Mouse (Mus musculus) gonadal fat pad, adult 2 months (tissue): ENCODE results near the gene Sytl3. TPM values are rescaled to one million over a fixed set of nuclear protein-coding genes. Genes with fewer than 3 reads are reported as not detected.
"Not testable (repeated sequence)": the region's sequence is repeated elsewhere in the genome, so short reads cannot be mapped to it uniquely, and the experiment has no call there.

ENCODE experiments used
- DNase-seq: peaks from one replicate; pipeline ENCODE4 v3.0.0-alpha.2; 2012; ENCODE audit warnings: low read depth
- polyA plus RNA-seq: library from polyadenylated mRNA; depleted of rRNA; stranded (reverse); fragments of >200 nt; gene quantifications from 2 replicates; pipeline ENCODE4 v1.2.3, GENCODE M21; 2012

The Sytl3 gene
- polyA plus RNA-seq, 1 experiment: 4.4 TPM

DNA sequence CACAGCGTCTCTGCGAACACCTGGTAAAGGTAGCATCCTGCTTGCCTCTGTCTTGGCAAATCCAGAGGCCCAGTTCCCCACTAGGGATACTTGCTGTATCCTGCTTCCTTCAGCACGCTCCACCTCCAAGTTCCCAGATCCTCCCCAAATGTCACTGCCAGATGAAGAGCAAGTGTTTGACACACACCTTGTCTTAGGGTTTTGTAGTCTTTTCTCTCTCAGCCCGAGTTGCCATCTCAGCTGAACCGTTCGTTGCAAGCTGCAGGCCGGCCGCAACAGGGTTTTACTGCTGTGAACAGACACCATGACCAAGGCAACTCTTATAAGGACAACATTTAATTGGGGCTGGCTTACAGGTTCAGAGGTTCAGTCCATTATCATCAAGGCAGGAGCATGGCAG, 12.1 kb upstream of the Sytl3 start:
- DNase-seq: not testable (repeated sequence)

DNA sequence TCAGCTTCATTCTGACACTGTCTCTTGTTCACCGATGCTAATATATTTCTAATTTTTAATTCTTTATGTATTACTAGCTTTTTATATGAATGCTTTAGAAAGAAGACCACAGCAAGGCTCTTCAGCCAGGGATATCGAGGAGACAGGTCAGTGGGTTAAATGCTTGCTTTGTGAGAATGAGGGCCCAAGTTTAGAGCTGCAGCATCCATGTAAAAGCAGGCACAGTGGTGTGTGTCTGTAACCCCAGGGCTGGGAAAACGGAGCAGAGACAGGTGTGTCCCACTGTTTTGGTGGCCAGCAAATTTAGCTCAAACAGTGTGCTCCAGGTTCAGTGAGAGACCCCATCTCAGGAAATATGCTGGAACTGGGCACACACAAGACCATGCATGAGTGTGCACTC, 11.4 kb upstream of the Sytl3 start:
- DNase-seq: not testable (repeated sequence)

DNA sequence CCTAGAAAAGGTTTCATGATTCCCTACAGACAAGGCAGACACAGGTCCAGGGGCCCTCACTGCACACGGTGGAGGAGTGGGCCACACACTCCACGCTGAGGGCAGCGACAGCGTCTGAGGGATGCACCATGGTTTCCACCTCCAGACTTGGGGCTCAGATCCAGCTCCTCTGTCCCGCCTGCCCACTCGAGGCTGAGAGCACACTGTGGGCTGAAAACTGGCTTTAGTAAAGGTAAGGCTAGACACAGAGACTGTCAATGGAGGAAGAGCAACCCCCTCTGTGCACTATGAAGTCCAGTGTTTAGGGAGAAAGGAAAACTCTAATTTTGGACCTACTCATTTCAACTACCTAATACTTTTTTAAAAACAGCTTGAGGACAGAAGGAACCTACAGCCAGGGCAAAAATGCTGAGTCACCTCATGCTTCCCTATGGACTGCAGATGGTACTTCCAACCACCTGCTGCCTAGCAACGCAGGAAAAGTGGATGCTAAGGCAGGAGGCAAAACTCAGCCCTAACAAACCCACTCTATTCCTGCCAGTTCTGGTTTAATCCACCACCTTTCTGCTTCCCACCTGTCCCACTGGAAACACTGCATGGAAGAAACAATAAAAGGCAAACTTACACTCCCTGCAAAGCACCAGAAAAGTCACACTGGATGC, 7.9 kb upstream of the Sytl3 start:
- DNase-seq: not testable (repeated sequence)

DNA sequence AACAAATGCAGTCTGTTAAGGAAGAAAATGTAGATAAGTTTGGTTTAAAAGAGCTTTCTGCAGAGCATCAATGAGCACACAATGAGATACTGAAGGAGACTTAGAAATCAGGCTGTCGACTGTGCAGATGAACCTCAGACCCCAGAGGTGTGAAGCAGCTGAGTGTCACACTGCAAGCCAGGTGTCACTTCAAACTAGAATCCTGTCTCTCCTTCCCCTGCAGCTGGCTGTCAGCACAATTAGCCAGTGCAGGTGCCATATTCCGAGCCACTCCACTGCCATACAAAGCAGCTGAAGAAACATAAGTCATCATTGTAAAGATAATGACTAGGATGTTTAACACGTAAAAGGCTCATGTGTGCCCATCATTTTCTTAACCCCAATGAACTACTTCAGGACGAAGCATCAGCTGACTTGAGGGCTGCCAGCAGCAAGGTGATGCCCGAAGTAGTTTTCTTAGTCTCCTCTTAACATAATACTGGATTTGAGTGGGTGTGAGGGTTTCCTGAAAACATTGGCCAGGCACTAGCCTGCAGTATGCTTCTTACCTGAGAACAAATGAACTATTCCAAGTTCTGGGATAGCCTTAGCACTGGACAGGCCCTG, 5.4 kb upstream of the Sytl3 start:
- not testable (repeated sequence) for DNase-seq

DNA sequence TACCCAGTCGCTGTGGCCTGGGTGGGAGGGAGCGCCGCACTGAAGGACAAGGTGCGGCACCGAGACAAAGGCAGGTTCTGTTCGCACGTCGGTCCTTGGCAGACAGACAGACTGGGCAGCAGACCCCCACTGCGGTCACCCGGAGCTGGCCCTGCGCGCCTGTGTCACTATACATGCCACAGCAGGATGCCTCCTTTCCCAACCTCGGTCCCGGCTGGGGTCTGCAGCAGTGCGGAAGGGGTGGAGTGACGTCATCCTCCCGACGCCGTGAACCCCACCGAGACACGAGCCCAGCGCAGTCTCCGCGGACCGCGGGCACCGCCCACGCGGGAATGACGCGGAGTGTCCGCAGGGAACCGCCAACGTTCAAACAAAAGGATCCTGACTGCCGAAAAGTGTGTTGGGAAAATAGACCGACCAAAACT, 3.8 kb upstream of the Sytl3 start:
- DNase-seq: not testable (repeated sequence)

DNA sequence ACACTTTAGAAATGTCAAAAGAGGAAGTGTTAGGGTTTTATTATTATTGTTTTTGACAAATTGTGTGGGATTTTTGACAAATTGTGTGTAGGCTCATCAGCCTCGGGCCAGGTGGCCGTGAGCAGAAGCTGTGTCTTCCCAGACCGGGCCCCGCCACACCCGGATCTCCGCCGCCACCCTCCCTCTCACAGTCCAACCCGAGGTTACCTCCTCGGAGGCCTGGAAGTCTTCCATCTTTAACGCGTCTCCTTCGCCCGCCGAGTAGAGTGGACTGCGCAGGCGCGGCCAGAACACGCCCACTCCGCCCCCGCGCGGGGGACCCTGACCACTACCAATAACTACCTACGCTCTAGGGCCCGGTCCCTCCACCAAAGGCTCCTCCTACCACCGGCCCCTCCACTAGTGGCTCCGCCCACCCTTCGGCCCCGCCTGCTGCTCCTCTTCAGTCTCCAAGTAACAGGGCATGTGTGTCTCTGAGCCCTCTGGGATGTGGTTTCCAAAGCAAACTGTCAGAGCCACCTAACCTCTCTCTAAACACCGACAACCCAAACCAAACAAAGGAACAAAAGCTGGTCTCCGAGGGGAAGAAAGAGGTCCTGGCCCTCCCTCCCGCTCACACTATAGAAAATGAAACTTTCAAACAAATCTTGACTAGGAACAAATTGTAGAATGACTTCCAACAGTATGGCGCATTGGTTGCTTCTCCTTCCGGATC, 3.2 kb upstream of the Sytl3 start, which contains the start of gene Dynlt1f:
Gene Dynlt1f (minus strand): TSS at position 334 of the 715 bp plus-strand sequence.
- DNase-seq: not testable (repeated sequence)

DNA sequence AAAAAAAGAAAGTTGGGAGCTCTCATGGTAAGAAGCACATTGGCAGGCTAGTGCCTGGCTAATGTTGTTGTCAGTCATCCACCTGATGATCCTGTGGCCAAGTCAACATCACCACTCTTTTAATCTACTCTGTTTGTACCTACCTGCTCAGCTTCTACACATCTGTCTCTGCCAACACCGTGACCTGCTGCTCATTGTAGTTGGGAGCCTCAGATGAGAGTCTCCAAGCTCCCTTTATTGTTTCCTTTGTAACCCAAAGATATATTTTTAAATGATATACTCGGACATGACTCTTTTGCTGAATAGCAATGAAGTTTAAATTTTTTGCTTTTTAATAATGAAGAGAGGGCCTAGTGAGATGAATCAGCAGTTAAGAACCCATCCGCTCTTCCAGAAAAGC, 2.4 kb upstream of the Sytl3 start:
- DNase-seq: not testable (repeated sequence)

DNA sequence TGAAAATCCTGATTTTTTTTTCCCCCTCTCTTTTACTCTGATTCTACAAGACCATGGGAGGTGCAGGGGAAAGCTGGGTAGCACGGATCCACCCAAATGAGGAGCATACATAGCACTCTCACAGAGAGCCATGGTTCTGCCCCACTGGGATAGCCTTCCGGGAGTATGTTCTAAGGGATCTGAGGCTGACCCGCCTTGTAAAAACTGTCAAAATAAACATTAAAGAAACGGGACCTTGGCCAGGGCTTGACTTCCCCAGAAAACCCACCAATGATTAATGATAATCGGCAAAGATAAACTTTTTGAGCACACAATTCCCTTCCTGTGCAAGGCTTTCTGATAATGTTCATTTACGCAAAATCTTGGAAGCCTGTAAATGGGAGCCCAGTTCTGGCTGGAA, 1.7 kb downstream of the Sytl3 start:
- not testable (repeated sequence) for DNase-seq

DNA sequence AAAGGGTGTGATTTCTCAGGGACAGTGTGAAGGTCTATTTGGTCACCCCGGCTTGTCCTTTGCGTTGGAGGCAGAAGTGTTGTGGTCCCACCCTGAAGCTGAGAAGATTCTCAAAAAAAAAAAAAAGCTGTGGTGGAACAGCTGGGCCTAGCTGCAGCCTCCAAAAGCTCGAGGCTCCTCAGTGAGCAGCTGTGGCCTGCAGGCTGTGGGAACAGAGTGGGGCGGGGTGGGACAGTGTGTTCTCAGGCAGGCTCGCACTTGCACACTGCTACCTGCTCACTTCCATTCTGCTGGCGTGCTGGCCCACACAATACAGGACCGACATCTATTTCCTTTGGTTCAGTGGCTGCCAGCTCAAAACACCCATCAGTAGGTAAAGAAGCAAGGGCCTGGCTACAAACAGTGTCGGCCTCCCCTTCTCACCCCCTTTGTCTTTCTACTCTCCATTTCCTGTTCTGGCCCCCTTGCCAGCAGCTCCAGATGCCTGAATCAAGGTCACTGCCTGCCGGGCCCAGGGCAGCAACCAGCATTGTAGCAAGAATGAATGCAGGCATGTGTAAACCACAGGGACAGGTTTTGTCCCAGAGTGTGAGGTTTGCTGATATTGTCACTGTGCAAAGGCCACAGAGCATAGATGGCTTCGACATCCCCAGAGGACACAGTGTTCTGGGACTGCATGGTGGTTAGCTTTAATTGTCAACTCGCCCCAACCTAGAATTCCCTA, 2.4 kb downstream of the Sytl3 start:
- DNase-seq: not testable (repeated sequence)

DNA sequence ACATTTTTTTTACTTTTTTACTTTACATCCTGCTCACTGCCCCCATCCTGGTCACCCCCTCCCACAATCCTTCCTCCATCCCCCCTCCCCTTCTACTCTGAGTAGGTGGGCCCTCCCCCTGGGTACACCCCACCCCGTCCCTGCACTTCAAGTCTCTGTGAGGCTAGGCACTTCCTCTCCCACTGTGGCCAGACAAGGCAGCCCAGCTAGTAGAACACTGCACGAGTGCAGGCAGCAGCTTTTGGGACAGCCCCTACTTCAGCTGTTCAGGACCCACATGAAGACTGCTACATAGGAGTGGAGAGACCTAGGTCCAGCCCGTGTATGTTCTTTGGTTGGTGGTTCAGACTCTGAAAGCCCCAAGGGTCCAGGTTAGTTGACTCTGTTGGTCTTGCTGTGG, 3.9 kb downstream of the Sytl3 start:
- not testable (repeated sequence) for DNase-seq

DNA sequence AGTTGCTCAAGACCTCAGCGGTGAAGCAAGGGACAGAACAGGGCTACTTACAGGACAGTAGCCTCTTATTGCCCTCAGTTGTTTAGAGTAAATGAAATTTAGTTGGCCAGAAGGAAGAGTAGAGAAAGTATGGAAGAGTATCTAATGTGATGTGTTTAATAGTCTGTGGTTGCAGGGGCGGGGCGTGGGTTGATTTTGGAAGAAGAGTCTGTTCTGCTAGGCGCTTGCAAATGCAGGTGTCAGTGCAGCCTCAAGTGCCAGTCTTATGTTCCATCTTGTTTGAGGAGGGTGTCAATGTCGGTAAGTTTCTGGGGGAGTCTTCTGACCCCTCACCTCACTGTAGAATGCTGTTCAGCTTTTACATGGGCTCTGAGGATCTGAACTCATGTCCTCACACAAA, 6.5 kb downstream of the Sytl3 start:
- DNase-seq: not testable (repeated sequence)

DNA sequence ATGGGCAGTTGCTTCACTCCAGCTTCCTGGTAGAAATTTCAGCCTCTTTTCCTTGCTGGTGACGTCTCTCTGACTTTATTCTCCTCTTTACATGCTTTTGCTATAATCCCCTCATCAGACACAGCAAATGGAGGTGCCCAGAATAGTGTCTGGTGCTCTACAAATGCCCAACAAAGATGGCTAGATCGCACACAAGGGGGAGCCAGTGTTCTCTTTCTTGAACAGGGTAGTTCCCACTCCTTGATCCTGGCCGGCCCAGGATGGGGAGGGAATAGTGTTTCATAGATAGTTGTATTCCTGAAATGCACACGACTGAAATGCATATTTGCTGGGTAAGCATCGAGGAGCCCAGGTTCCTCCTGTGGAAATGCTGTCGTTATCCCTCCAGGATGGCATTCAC, 9.6 kb downstream of the Sytl3 start:
- DNase-seq: not testable (repeated sequence)

DNA sequence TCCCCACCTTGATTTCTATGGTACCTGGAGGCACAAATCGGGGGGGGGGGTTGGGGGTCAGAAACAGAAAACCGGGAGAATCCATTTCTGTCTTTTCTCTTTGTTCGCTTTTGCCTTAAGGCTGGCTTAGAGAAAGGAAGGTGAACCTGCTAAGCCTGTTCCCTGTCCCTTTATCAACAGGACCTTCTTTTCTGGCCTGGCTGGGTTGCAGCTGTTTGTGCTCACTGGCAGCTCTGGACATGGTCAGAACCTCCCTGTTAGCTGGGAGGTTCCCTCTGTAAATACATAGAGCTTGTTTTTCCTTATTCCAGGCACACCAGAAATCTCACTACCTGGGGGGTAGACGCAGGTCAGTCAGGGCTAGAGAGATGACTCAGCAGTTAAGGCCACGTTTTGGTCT, 15.4 kb downstream of the Sytl3 start:
- not testable (repeated sequence) for DNase-seq

DNA sequence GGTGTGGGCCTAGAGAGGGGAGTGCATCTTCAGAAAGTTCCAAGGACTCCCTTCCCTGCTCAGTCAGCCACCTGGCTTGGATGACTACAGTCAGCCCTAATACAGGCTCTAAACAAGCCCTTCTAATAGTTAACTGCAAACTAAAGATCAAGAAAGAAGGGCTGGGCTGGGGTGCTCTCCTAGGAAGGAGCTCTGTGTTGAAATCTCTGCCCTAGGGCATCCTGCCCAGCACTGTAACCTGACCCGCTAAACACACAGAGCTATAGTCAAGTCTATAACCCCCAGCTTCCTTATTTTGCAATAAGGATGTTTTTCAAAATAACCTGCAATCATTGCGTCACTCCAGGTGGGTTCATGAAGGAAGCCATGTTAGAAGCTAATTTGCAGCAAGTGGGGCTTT, 19.2 kb downstream of the Sytl3 start:
- not testable (repeated sequence) for DNase-seq

DNA sequence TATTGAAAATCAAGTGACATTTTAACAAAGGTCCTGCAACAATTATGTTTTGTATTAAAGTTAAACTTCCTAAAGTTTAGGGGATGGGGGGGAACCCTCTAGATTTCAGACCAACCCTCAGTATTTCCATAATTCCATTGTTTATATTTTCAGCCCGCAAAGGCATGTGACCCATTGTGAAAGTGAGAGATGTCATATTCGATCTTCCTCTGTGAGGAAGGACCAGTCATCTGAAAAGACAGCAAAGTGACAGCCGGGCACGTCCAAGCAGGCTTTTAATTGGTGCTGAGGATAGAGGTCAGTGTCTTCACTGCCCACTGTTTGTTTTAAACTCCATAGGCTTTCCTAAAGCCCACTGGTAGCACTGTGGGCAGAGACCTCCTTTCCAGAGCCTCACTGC, 22.8 kb downstream of the Sytl3 start:
- DNase-seq: not testable (repeated sequence)

DNA sequence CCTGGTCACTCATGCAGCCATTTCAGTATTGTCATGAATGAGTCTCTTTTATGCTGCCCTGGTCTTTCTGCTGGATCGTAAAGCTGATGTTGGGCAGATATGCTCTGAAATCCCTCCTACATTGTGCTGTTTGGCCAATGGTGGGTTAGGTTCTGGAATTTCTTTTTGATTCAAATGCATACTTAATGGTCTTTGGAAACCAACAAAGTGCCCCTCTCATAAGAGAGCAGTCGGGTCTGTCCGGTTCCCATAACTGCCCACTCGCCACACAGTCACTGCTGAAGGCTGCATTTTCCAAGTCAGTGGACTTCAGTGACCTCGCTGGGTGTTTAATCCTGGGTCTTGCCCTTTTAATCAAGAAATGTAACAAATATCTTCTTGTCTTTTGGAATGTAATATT, 24.8 kb downstream of the Sytl3 start:
- DNase-seq: not testable (repeated sequence)

DNA sequence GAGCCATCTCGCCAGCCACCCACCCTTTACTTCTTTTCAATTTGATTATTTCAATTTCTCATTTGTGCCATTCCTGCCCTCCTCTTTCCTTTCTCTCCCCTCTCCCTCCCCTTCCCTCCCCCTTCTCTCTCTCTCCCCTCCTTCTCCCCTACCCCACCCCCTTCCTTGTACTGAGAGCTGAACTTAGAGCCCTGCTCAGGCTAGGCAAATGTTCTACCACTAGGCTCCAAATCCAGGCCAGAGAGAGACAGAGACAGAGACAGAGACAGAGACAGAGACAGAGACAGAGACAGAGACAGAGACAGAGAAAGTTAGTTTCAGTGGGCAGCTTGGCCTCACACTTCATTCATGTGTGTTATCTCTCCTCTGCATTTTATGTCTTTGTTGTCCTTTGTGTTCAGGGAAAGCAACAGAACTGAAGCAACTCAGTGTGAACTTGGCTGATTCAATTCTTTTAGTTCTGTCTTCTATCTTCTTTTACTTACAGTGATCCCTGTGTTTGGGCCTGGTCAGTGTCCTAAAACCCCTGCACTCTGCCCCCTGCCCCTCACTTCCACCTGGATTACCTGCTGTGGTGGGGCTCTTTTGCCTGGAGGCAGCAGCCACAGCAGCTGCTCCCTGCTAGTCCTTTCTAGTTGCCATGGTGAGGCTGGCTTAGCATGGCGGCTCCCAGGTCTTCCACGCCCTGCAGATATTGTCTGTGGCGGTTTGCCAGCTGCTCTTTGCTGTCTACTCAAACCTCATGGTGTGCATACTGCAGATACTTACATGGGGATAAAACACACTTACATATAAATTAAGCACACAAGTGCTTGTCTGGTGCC, 25.8 kb downstream of the Sytl3 start:
- not testable (repeated sequence) for DNase-seq

DNA sequence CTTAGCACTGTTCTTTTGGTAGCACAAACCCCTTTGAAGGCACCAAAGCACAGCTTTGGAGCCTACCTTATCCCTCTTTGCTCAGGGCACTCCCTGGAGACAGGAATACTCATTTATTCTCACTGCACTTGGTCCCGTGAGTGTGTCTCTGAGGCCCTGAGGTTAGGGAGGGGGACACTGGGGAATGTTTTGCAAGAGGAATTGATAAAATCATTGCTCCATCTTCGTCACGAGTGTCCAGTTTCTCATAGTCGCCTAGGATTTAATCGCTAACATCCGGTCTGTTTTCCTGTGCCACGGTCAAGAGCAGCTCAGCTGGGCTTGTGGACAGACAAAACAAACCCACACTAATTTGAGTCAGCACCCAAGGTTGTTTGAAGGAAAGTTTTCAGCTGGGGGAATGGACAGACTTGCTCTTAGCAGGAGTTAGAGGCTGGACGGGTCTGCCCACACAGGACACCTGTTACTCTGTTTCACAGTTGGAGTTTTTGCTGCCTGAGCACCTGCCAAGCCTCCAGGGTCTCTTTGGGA, 26.5 kb downstream of the Sytl3 start:
- DNase-seq: not testable (repeated sequence)

DNA sequence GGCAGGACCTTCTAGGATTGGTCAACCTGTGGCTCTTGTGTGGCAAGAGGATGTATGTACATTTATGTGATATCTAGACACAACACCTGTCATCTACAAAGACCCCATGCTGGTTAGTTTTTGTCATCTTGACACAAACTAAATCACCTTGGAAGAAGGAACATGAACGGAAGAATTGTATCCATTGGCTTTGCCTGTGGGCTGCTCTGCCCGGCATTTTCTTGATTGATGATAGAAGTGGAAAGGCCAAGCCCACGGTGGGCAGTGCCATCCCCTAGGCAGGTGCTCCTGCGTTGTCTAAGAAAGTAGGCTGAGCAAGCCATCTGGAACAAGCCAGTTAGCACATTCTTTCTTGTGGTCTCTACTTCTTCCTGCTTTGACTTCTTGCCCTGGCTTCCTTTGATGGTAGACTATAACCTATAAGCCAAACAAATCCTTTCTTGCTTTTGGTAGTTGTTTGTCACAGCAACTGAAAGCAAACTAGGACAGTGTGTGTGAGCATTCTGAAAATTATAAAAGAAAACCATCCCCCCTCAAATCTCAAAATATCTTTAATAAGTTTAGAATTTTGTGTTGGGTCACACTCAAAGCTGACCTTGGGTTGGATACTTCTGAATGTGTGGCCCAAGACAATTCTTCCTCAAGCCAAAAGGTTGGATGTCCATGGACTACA, 27.5 kb downstream of the Sytl3 start:
- DNase-seq: not testable (repeated sequence)

DNA sequence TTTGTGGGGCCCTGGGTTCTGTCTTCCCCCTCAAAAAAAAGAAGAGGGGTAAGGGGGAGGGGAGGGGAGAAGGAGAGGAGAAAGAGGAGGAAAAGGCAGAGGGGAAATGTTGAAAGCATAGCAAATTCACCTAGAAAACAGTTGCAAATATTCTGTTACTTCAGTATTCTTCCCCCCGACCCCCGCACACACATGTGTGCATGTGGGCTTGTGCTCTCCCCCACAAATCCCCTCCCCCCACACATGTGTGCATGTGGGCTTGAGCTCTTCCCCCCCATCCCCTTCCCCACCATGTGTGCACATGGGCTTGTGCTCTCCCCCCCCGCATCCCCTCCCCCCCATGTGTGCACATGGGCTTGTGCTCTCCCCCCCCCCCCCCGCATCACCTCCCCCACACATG, 30.5 kb downstream of the Sytl3 start:
- DNase-seq: not testable (repeated sequence)
